ENCODE assay signal across 17 mouse cellular contexts in the genomic region with DNA sequence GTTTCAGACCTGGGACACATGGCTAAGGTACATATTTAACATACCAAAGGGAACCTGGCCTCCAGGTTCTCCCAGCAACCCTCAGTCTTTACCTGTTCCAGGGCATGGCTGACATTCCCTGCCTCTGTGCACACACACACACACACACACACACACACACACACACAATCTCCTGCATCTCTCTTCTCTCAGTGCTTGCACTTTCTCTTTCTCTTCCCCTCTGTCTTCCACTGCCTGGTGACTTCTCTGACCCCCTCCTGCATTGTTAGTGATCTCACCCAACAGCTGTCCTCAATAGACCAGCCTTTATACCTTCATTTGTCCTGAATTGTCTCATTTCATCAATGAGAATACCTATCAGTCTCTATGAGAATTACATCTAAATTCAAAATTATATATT.
"Had no signal": no experiment of that assay in that cellular context is flagged by ENCODE, and none has a peak within 500 bp of the region (broad histone marks: within the 10 kb centered on the region; RNA-seq: fewer than 3 reads in every experiment).

No protein-coding gene starts in this region.

- H3K4me2 ChIP-seq: neural tube, embryonic 12.5 days; neural tube, embryonic 13.5 days; neural tube, embryonic 15.5 days; stomach, embryonic 15.5 days had no signal

- H3K9me3 ChIP-seq: neural tube, embryonic 12.5 days; neural tube, embryonic 13.5 days; neural tube, embryonic 15.5 days; stomach, embryonic 15.5 days had no signal

- DNase-seq: retina, postnatal 1 day; right cerebral cortex, adult 18-20 months; right cerebral cortex, postnatal 14 days; right cerebral cortex, postnatal 25 days; right cerebral cortex, postnatal 4 days; spleen, adult 18-20 months; thymus, adult 18-20 months; thymus, adult 2 months; thymus, postnatal 14 days; thymus, postnatal 25 days; thymus, postnatal 36 days; thymus, postnatal 4 days had no signal

- H3K4me3 ChIP-seq: neural tube, embryonic 12.5 days; neural tube, embryonic 13.5 days; neural tube, embryonic 15.5 days; stomach, embryonic 15.5 days had no signal

- H3K27me3 ChIP-seq: neural tube, embryonic 12.5 days; neural tube, embryonic 13.5 days; neural tube, embryonic 15.5 days; stomach, embryonic 15.5 days had no signal

- H3K27ac ChIP-seq: neural tube, embryonic 12.5 days; neural tube, embryonic 13.5 days; neural tube, embryonic 15.5 days; stomach, embryonic 15.5 days; stomach, postnatal 0 days had no signal

- H3K4me1 ChIP-seq: neural tube, embryonic 12.5 days; neural tube, embryonic 13.5 days; neural tube, embryonic 15.5 days; stomach, embryonic 15.5 days had no signal

- H3K36me3 ChIP-seq: neural tube, embryonic 12.5 days; neural tube, embryonic 13.5 days; neural tube, embryonic 15.5 days; stomach, embryonic 15.5 days had no signal

- H3K9ac ChIP-seq: neural tube, embryonic 12.5 days; neural tube, embryonic 13.5 days; neural tube, embryonic 15.5 days; stomach, embryonic 15.5 days had no signal
